Mouse (Mus musculus) neural tube, embryonic 11.5 days (tissue): Measurements from ENCODE around the gene Pten. TPM values are rescaled to one million over a fixed set of nuclear protein-coding genes. Genes with fewer than 3 reads are reported as not detected.

Experiments used
- ATAC-seq: fragments of 200-750 bp; cut with Nextera tagmentation; 2 replicates; pipeline ENCODE4 v1.8.0; 2017; ENCODE audit warnings: moderate number of reproducible peaks, mild to moderate bottlenecking, moderate TSS enrichment, moderate library complexity; ENCODE audit not compliant: insufficient read depth, low FRiP score, low TSS enrichment
- DNase-seq: peaks from one replicate; pipeline ENCODE4 v3.0.0-alpha.2; 2015; ENCODE audit warnings: low spot score
- H3K27ac ChIP-seq: fragments of 300-500 bp; sonication (generic); 2 replicates; pipeline ENCODE4 v1.5.1; 2014; ENCODE audit warnings: low read depth, mild to moderate bottlenecking, low read length
- H3K27me3 ChIP-seq: fragments of 300-500 bp; sonication (generic); 2 replicates; pipeline ENCODE4 v1.6.1; 2014; ENCODE audit warnings: mild to moderate bottlenecking, low read length, mixed read lengths; ENCODE audit not compliant: control insufficient read depth, insufficient read depth
- H3K36me3 ChIP-seq: fragments of 300-500 bp; sonication (generic); 2 replicates; pipeline ENCODE4 v1.6.1; 2014; ENCODE audit warnings: mild to moderate bottlenecking, low read length, moderate library complexity, mixed read lengths; ENCODE audit not compliant: control insufficient read depth, insufficient read depth
- H3K4me1 ChIP-seq: fragments of 300-500 bp; sonication (generic); 2 replicates; pipeline ENCODE4 v1.6.1; 2014; ENCODE audit warnings: low read length, mixed read lengths; ENCODE audit not compliant: control insufficient read depth, insufficient read depth
- H3K4me2 ChIP-seq: fragments of 300-500 bp; sonication (generic); 2 replicates; pipeline ENCODE4 v1.6.1; 2014; ENCODE audit warnings: low read depth, mild to moderate bottlenecking, moderate library complexity
- H3K4me3 ChIP-seq: fragments of 300-500 bp; sonication (generic); 2 replicates; pipeline ENCODE4 v1.5.1; 2014; ENCODE audit warnings: low read depth, low read length
- H3K9ac ChIP-seq: fragments of 300-500 bp; sonication (generic); 2 replicates; pipeline ENCODE4 v1.6.1; 2014; ENCODE audit warnings: mild to moderate bottlenecking, low read length
- H3K9me3 ChIP-seq: fragments of 300-500 bp; sonication (generic); 2 replicates; pipeline ENCODE4 v1.6.1; 2016; ENCODE audit warnings: low read length; ENCODE audit not compliant: control insufficient read depth
- WGBS: fragments of 180-500 bp; shearing (Covaris S2); extraction: QIAGEN DNeasy Blood & Tissue Kit; methylation state at CpG from one replicate; pipeline ENCODE4 v1.1.7; 2014; 5-methylcytosine and 5-hydroxymethylcytosine counted together
- polyA plus RNA-seq: library from polyadenylated mRNA; unstranded; fragments of >200 nt; fragmentation: Nextera tagmentation; extraction: Ambion mirVana; gene quantifications from 2 replicates; pipeline ENCODE4 v1.2.1, GENCODE M21; 2014

Pten gene
- polyA plus RNA-seq, 1 experiment from 2014 or later, result 8.2 TPM

GRCm38 (mm10) chr19:32757831-32758792 lies 815 bp downstream of the Pten start:
- peak overlapping the region; percentile 96 for H3K4me2 ChIP-seq
- ATAC-seq, result peak; percentile 5
- H3K27me3 ChIP-seq, result no peaks in the 10 kb centered on the region
- H3K4me1 ChIP-seq, result peaks cover 8% of the 10 kb centered on the region; the same call in 1 of the 2 replicates
- WGBS, result under 1% methylated on average over 64 of the region's 69 CpGs
- no peaks in the 10 kb centered on the region for H3K36me3 ChIP-seq
- peak overlapping the region; percentile 97 for H3K27ac ChIP-seq
- no peaks in the 10 kb centered on the region for H3K9me3 ChIP-seq
- peak; percentile 68 for DNase-seq
- H3K4me3 ChIP-seq, result peak overlapping the region; percentile 97
- peak overlapping the region; percentile 90 for H3K9ac ChIP-seq

GRCm38 (mm10) chr19:32758793-32759161 lies 1.5 kb downstream of the Pten start:
- Histone ChIP-seq H3K4me1 (peaks cover 8% of the 10 kb centered on the region; the same call in 1 of the 2 replicates), H3K4me2 (peak overlapping the region; percentile 96), H3K27me3 (no peaks in the 10 kb centered on the region), H3K27ac (no peak overlapping the region), H3K9me3 (no peaks in the 10 kb centered on the region), H3K4me3 (peak overlapping the region; percentile 97), H3K36me3 (no peaks in the 10 kb centered on the region), H3K9ac (peak overlapping the region; percentile 90)
- ATAC-seq (no peak), DNase-seq (no peak)
- 2% methylated on average over 11 of the region's 11 CpGs for WGBS

GRCm38 (mm10) chr19:32759357-32760024 lies 2.2 kb downstream of the Pten start:
- Histone ChIP-seq H3K36me3 (no peaks in the 10 kb centered on the region), H3K9me3 (no peaks in the 10 kb centered on the region), H3K4me1 (peaks cover 6% of the 10 kb centered on the region; the same call in 1 of the 2 replicates), H3K4me3 (peak overlapping the region; percentile 97), H3K9ac (peak overlapping the region; percentile 26; the same call in 1 of the 2 replicates), H3K27me3 (no peaks in the 10 kb centered on the region), H3K4me2 (peak overlapping the region; percentile 96), H3K27ac (no peak overlapping the region)
- ATAC-seq, result no peak
- DNase-seq, result no peak
- 3% methylated on average over 8 of the region's 8 CpGs for WGBS

- no peak overlapping the region for H3K9ac ChIP-seq
- H3K36me3 ChIP-seq, result no peaks in the 10 kb centered on the region
- no peaks in the 10 kb centered on the region for H3K27me3 ChIP-seq
- H3K9me3 ChIP-seq, result no peaks in the 10 kb centered on the region
- DNase-seq, result no peak
- H3K4me3 ChIP-seq, result peak overlapping the region; percentile 21
- H3K4me2 ChIP-seq, result peak overlapping the region; percentile 27
- no peak overlapping the region for H3K27ac ChIP-seq
- 35% methylated on average over 6 of the region's 6 CpGs for WGBS
- H3K4me1 ChIP-seq, result 0 out of 2 replicates have a peak, but pooled peaks cover 6% of the 10 kb centered on the region
- ATAC-seq, result no peak
These were observed 3.2 kb downstream of the Pten start for GRCm38 (mm10) chr19:32760499-32760898.

GRCm38 (mm10) chr19:32761162-32761561 lies 3.9 kb downstream of the Pten start:
- Histone ChIP-seq H3K27me3 (no peaks in the 10 kb centered on the region), H3K27ac (no peak overlapping the region), H3K4me3 (no peak overlapping the region), H3K36me3 (no peaks in the 10 kb centered on the region), H3K4me1 (0 out of 2 replicates have a peak, but pooled peaks cover 6% of the 10 kb centered on the region), H3K4me2 (no peak overlapping the region), H3K9ac (no peak overlapping the region), H3K9me3 (no peaks in the 10 kb centered on the region)
- ATAC-seq (no peak), DNase-seq (no peak)
- 66% methylated on average over 4 of the region's 4 CpGs for WGBS

GRCm38 (mm10) chr19:32762493-32762892 lies 5.2 kb downstream of the Pten start:
- DNase-seq, result no peak
- WGBS, result 95% methylated on average over 4 of the region's 4 CpGs
- no peak overlapping the region for H3K27ac ChIP-seq
- no peak overlapping the region for H3K9ac ChIP-seq
- H3K27me3 ChIP-seq, result no peaks in the 10 kb centered on the region
- H3K4me1 ChIP-seq, result 0 out of 2 replicates have a peak, but pooled peaks cover 6% of the 10 kb centered on the region
- no peaks in the 10 kb centered on the region for H3K36me3 ChIP-seq
- no peaks in the 10 kb centered on the region for H3K9me3 ChIP-seq
- ATAC-seq, result no peak
- H3K4me3 ChIP-seq, result no peak overlapping the region
- no peak overlapping the region for H3K4me2 ChIP-seq

GRCm38 (mm10) chr19:32778411-32778810 lies 21.1 kb downstream of the Pten start:
- Histone ChIP-seq H3K9ac (no peak overlapping the region), H3K36me3 (no peaks in the 10 kb centered on the region), H3K27me3 (no peaks in the 10 kb centered on the region), H3K4me1 (no peaks in the 10 kb centered on the region), H3K4me3 (no peak overlapping the region), H3K9me3 (no peaks in the 10 kb centered on the region), H3K27ac (no peak overlapping the region), H3K4me2 (no peak overlapping the region)
- DNase-seq (no peak), ATAC-seq (no peak)
- 51% methylated on average over 2 of the region's 2 CpGs for WGBS

GRCm38 (mm10) chr19:32779131-32779530 lies 21.8 kb downstream of the Pten start:
- Histone ChIP-seq H3K4me3 (no peak overlapping the region), H3K9me3 (no peaks in the 10 kb centered on the region), H3K9ac (no peak overlapping the region), H3K27me3 (no peaks in the 10 kb centered on the region), H3K4me1 (no peaks in the 10 kb centered on the region), H3K4me2 (no peak overlapping the region), H3K27ac (no peak overlapping the region), H3K36me3 (no peaks in the 10 kb centered on the region)
- no peak for ATAC-seq
- no peak for DNase-seq
- WGBS, result 80% methylated on average over 3 of the region's 3 CpGs
